Mouse (Mus musculus): ENCODE measurements at regions not wholly inside any gene's neighbourhood (a gene's known extent, or its start where the extent isn't known, plus 50 kb on each side); places are given as distances from the start of the nearest gene placed in this dataset.

GRCm38 (mm10) chr2:109510070-109510979, 164.2 kb upstream of the Bdnf start:
- no peak for ATAC-seq
- Histone ChIP-seq H3K9ac (replicated peaks; ENCODE audit: low read depth) (no peak overlapping the region), H3K9me3 (ENCODE audit: low read length) (no peaks in the 10 kb centered on the region), H3K27ac (ENCODE audit: low read length) (no peak overlapping the region), H3K4me2 (replicated peaks; ENCODE audit: low read depth, low read length) (no peak overlapping the region), H3K27me3 (replicated peaks; ENCODE audit: insufficient read depth, low read length) (no peaks in the 10 kb centered on the region), H3K36me3 (ENCODE audit: insufficient read depth, low read length) (no peaks in the 10 kb centered on the region), H3K4me1 (ENCODE audit: insufficient read depth, low read depth, low read length) (no peaks in the 10 kb centered on the region), H3K4me3 (ENCODE audit: low read depth, low read length) (no peak overlapping the region)
- no peak for TF ChIP-seq EP300 (IDR thresholded peaks at IDR 0.05)
- no peak for TF ChIP-seq CTCF (IDR thresholded peaks at IDR 0.05)
- DNase-seq (ENCODE audit: low spot score) = no peak
- 55% methylated on average over 8 of the region's 8 CpGs for WGBS

GRCm38 (mm10) chr2:109511142-109511541, 163.4 kb upstream of the Bdnf start:
- no peak overlapping the region for H3K27ac ChIP-seq (ENCODE audit: low read length)
- no peaks in the 10 kb centered on the region for H3K9me3 ChIP-seq (ENCODE audit: low read length)
- 63% methylated on average over 4 of the region's 4 CpGs for whole genome bisulfite sequencing
- no peak overlapping the region for H3K9ac ChIP-seq (replicated peaks; ENCODE audit: low read depth)
- DNase-seq (ENCODE audit: low spot score) (no peak), ATAC-seq (no peak)
- H3K4me3 ChIP-seq (ENCODE audit: low read depth, low read length) = no peak overlapping the region
- no peak overlapping the region for H3K4me2 ChIP-seq (replicated peaks; ENCODE audit: low read depth, low read length)
- H3K27me3 ChIP-seq (replicated peaks; ENCODE audit: insufficient read depth, low read length) = no peaks in the 10 kb centered on the region
- H3K36me3 ChIP-seq (ENCODE audit: insufficient read depth, low read length) = no peaks in the 10 kb centered on the region
- TF ChIP-seq EP300 (IDR thresholded peaks at IDR 0.05) (no peak), CTCF (IDR thresholded peaks at IDR 0.05) (no peak)
- no peaks in the 10 kb centered on the region for H3K4me1 ChIP-seq (ENCODE audit: insufficient read depth, low read depth, low read length)

- Histone ChIP-seq H3K36me3 (ENCODE audit: insufficient read depth, low read length) (no peaks in the 10 kb centered on the region), H3K4me3 (ENCODE audit: low read depth, low read length) (no peak overlapping the region), H3K9ac (replicated peaks; ENCODE audit: low read depth) (no peak overlapping the region), H3K4me2 (replicated peaks; ENCODE audit: low read depth, low read length) (no peak overlapping the region), H3K9me3 (ENCODE audit: low read length) (no peaks in the 10 kb centered on the region), H3K27ac (ENCODE audit: low read length) (no peak overlapping the region), H3K4me1 (ENCODE audit: insufficient read depth, low read depth, low read length) (no peaks in the 10 kb centered on the region), H3K27me3 (replicated peaks; ENCODE audit: insufficient read depth, low read length) (no peaks in the 10 kb centered on the region)
- DNase-seq (ENCODE audit: low spot score) (no peak), ATAC-seq (no peak)
- 69% methylated on average over 4 of the region's 4 CpGs for WGBS
- TF ChIP-seq EP300 (IDR thresholded peaks at IDR 0.05) (no peak), CTCF (IDR thresholded peaks at IDR 0.05) (no peak)
Observed at GRCm38 (mm10) chr2:109519261-109519660, 155.2 kb upstream of the Bdnf start.

- H3K4me2 ChIP-seq (replicated peaks; ENCODE audit: low read depth, low read length) = no peak overlapping the region
- H3K9ac ChIP-seq (replicated peaks; ENCODE audit: low read depth) = no peak overlapping the region
- no peaks in the 10 kb centered on the region for H3K27me3 ChIP-seq (replicated peaks; ENCODE audit: insufficient read depth, low read length)
- H3K27ac ChIP-seq (ENCODE audit: low read length) = no peak overlapping the region
- H3K9me3 ChIP-seq (ENCODE audit: low read length) = no peaks in the 10 kb centered on the region
- TF ChIP-seq CTCF (IDR thresholded peaks at IDR 0.05) (no peak), EP300 (IDR thresholded peaks at IDR 0.05) (no peak)
- no peaks in the 10 kb centered on the region for H3K36me3 ChIP-seq (ENCODE audit: insufficient read depth, low read length)
- no peaks in the 10 kb centered on the region for H3K4me1 ChIP-seq (ENCODE audit: insufficient read depth, low read depth, low read length)
- H3K4me3 ChIP-seq (ENCODE audit: low read depth, low read length) = no peak overlapping the region
- ATAC-seq = no peak
- no peak for DNase-seq (ENCODE audit: low spot score)
- 61% methylated on average over 3 of the region's 3 CpGs for WGBS
Observed at GRCm38 (mm10) chr2:109520471-109520870, 154.0 kb upstream of the Bdnf start.

- ATAC-seq (no peak), DNase-seq (ENCODE audit: low spot score) (no peak)
- H3K9ac ChIP-seq (replicated peaks; ENCODE audit: low read depth) = no peak overlapping the region
- no peak overlapping the region for H3K4me2 ChIP-seq (replicated peaks; ENCODE audit: low read depth, low read length)
- no peaks in the 10 kb centered on the region for H3K36me3 ChIP-seq (ENCODE audit: insufficient read depth, low read length)
- H3K4me3 ChIP-seq (ENCODE audit: low read depth, low read length) = no peak overlapping the region
- TF ChIP-seq EP300 (IDR thresholded peaks at IDR 0.05) = no peak
- no peak for TF ChIP-seq CTCF (IDR thresholded peaks at IDR 0.05)
- no peaks in the 10 kb centered on the region for H3K9me3 ChIP-seq (ENCODE audit: low read length)
- no peaks in the 10 kb centered on the region for H3K4me1 ChIP-seq (ENCODE audit: insufficient read depth, low read depth, low read length)
- WGBS = 61% methylated on average over 1 of the region's 1 CpGs
- H3K27ac ChIP-seq (ENCODE audit: low read length) = no peak overlapping the region
- no peaks in the 10 kb centered on the region for H3K27me3 ChIP-seq (replicated peaks; ENCODE audit: insufficient read depth, low read length)
Observed at GRCm38 (mm10) chr2:109539519-109539918, 135.0 kb upstream of the Bdnf start.

- no peak for TF ChIP-seq CTCF (IDR thresholded peaks at IDR 0.05)
- TF ChIP-seq EP300 (IDR thresholded peaks at IDR 0.05) = no peak
- Histone ChIP-seq H3K36me3 (ENCODE audit: insufficient read depth, low read length) (no peaks in the 10 kb centered on the region), H3K27me3 (replicated peaks; ENCODE audit: insufficient read depth, low read length) (no peaks in the 10 kb centered on the region), H3K9ac (replicated peaks; ENCODE audit: low read depth) (no peak overlapping the region), H3K4me2 (replicated peaks; ENCODE audit: low read depth, low read length) (no peak overlapping the region), H3K4me1 (ENCODE audit: insufficient read depth, low read depth, low read length) (no peaks in the 10 kb centered on the region), H3K9me3 (ENCODE audit: low read length) (no peaks in the 10 kb centered on the region), H3K27ac (ENCODE audit: low read length) (no peak overlapping the region), H3K4me3 (ENCODE audit: low read depth, low read length) (no peak overlapping the region)
- 80% methylated on average over 7 of the region's 7 CpGs for WGBS
- DNase-seq (ENCODE audit: low spot score) = no peak
- ATAC-seq = no peak
Observed at GRCm38 (mm10) chr2:109546486-109547115, 127.9 kb upstream of the Bdnf start.
